Mouse (Mus musculus) lung, postnatal 25 days (tissue): ENCODE measurements around the gene Dus2.

ENCODE experiments used
- DNase-seq: peaks from one replicate; pipeline ENCODE4 v3.0.0; 2022; ENCODE audit warnings: low spot score

Dus2 gene

DNA sequence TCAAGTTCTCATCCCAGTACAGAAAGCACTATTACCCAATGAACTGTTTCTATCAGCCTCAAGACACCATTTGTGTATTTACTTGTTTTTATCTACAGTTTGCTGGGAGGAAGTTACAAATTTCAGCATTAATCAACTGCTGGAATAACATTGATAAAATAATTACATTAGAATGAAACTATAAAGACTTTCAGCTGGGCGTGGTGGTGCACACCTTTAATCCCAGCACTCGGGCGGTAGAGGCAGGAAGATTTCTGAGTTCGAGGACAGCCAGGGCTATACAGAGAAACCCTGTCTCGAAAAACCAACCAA, 84.7 kb downstream of the Dus2 start:
- no peak for DNase-seq

DNA sequence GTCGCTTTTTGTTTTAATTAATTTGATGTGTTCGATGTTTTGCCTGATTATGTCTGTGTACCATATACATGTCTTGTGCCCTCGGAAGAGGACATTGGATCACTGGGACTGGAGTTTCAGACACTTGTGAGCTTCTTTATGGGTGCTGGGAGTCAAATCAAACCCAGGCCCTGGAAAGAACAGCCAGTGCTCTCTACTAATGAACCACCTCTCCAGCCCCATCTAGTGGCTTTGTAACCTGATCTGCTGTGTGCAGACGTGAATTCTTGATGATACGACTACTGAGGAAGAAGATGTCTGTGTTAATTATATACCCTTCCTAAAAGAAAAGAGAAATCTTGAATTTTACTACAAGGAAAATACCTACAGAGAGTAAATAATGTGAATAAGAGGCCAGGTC, 85.5 kb downstream of the Dus2 start:
- DNase-seq = peak; percentile 46

DNA sequence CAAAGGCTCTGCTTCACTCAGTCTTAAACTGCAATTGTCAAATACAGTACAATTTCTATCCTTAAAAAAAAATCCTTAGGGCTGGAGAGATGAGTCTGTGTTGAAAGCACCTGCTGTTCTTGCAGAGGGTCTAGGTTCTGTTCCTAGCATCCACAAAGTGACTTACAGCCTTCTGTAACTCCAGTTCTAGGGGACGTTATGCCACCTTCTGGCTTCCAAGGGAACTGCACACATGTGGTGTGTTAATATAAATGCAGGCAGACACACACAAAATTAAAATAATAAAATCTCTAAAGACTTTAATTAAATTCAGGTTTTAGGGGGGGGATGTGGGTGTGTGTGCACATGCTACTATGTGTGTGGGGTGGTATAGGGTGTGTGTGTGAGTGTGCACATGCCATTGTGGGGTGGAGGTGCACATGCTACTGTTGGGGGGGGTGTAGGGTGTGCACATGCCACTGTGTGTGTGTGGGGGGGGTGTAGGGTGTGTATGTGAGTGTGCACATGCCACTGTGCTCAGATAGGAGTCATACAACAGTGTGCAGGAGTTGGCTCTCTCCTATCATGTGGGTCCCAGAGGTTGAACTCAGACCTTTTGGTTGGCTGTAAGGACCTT, 86.4 kb downstream of the Dus2 start:
- no peak for DNase-seq

DNA sequence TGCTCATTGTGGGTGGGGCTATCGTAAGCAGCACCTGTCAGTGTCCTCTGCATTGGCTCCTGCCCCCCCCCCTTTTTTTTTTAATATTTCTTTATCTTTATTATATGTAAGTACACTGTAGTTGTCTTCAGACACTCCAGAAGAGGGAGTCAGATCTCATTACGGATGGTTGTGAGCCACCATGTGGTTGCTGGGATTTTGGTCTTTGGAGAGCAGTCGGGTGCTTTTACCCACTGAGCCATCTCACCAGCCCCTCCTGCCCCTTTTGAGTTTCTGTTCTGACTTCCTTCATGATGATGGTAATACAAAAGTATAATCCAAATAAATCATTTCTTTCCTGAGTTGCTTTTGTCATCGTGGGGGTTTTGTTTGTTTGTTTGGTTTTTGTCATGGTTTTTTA, 111.2 kb downstream of the Dus2 start:
- DNase-seq = no peak
